Mouse (Mus musculus) G1E (cell line): ENCODE results near the gene Skap1. TPM values are rescaled to one million over a fixed set of nuclear protein-coding genes. Genes with fewer than 3 reads are reported as not detected.
"Not testable (repeated sequence)": the region's sequence is repeated elsewhere in the genome, so short reads cannot be mapped to it uniquely, and the experiment has no call there.

Experiments used
- ATAC-seq: 2 replicates; pipeline ENCODE4 v1.8.0; 2016; ENCODE audit warnings: mild to moderate bottlenecking; ENCODE audit not compliant: insufficient number of reproducible peaks, poor library complexity, low FRiP score, severe bottlenecking; ENCODE audit errors: extremely low read depth
- DNase-seq: peaks from one replicate; pipeline ENCODE4 v3.0.0; 2012; ENCODE audit warnings: low spot score
- H3K27me3 ChIP-seq: 2 replicates; pipeline ENCODE4 v1.6.1; 2012; ENCODE audit warnings: mild to moderate bottlenecking, low read length, inconsistent platforms; ENCODE audit not compliant: insufficient read depth
- H3K36me3 ChIP-seq: replicated peaks from 2 replicates; pipeline ENCODE3; 2012; ENCODE audit warnings: mild to moderate bottlenecking, inconsistent platforms
- H3K4me1 ChIP-seq: 2 replicates; pipeline ENCODE4 v1.6.1; 2012; ENCODE audit warnings: low read depth, low read length, inconsistent platforms, mixed read lengths; ENCODE audit not compliant: insufficient read depth
- H3K4me3 ChIP-seq: 2 replicates; pipeline ENCODE4 v1.5.1; 2012; ENCODE audit warnings: low read depth, mild to moderate bottlenecking, inconsistent platforms, low read length, moderate library complexity, mixed read lengths
- H3K9me3 ChIP-seq: replicated peaks from 2 replicates; pipeline ENCODE4 v1.6.1; 2012; ENCODE audit warnings: inconsistent platforms
- CTCF ChIP-seq: IDR thresholded peaks from 2 replicates; pipeline ENCODE4 v1.5.1; 2012; ENCODE audit warnings: low read depth, low read length, inconsistent platforms, mixed read lengths
- GATA1 ChIP-seq: IDR thresholded peaks from 2 replicates; pipeline ENCODE4 v1.6.1; 2012; ENCODE audit warnings: borderline replicate concordance, low read length, inconsistent platforms, mixed read lengths
- GATA2 ChIP-seq: IDR thresholded peaks from 2 replicates; pipeline ENCODE4 v1.6.1; 2012; ENCODE audit warnings: low read depth, low read length, inconsistent platforms, borderline replicate concordance
- POLR2AphosphoS5 ChIP-seq: IDR thresholded peaks from 2 replicates; pipeline ENCODE4 v1.6.1; 2012; ENCODE audit warnings: low read depth, low read length, inconsistent platforms; ENCODE audit not compliant: insufficient replicate concordance
- TAL1 ChIP-seq: conservative IDR thresholded peaks from 2 replicates; pipeline ENCODE4 v1.6.1; 2012; ENCODE audit warnings: low read depth, low read length, inconsistent platforms, mixed read lengths
- polyA plus RNA-seq: library from polyadenylated mRNA; stranded (reverse); fragments of >175 nt; gene quantifications from 2 replicates; pipeline ENCODE4 v1.2.3, GENCODE M21; 2012
- total RNA-seq, 2 experiments: library from RNA; stranded (forward) in 1 of 2; stranded (reverse) in 1 of 2; fragments of 200-1000 nt in 1 of 2; fragments of >200 nt in 1 of 2; fragmentation: Nextera tagmentation in 1 of 2; gene quantifications; 2 replicates each; pipeline ENCODE4 v1.2.3; 2014 to 2017

Gene Skap1
- total and polyA plus RNA-seq, 3 experiments, result 0.55 TPM; not detected in 2

- no peak for ATAC-seq
- peaks cover 56% of the 10 kb centered on the region for H3K36me3 ChIP-seq
- peaks cover 17% of the 10 kb centered on the region for H3K4me1 ChIP-seq
- no peak for TF ChIP-seq POLR2AphosphoS5
- no peak for TF ChIP-seq GATA1
- no peak for TF ChIP-seq CTCF
- TF ChIP-seq GATA2, result no peak
- no peak for TF ChIP-seq TAL1
- DNase-seq, result no peak
- no peaks in the 10 kb centered on the region for H3K9me3 ChIP-seq
- no peaks in the 10 kb centered on the region for H3K27me3 ChIP-seq
- H3K4me3 ChIP-seq, result no peak overlapping the region
These were observed 310.7 kb downstream of the Skap1 start for GRCm38 (mm10) chr11:96775063-96775462.

DNA sequence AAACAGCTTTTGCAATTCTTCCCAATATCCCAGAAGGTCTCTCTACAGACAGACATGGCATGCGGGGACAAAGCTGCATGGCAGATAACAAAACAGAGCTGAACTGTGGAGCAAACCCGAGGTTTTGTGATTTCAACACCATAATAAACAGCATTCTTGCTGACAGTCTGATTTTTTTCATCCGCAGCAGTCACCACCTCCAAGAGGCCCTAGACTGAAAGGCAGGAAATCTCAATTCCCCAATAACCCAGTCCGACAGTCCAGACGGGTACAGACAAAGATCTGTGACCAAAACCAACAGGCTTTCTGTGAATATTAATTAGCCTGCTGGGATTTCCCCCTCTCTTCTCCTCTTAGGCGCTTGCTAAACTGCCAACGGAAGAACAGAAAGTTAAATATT is 311.3 kb downstream of the Skap1 start:
- ATAC-seq (no peak), DNase-seq (no peak)
- H3K9me3 ChIP-seq, result no peaks in the 10 kb centered on the region
- H3K4me1 ChIP-seq, result peaks cover 17% of the 10 kb centered on the region
- no peaks in the 10 kb centered on the region for H3K27me3 ChIP-seq
- H3K4me3 ChIP-seq, result no peak overlapping the region
- peaks cover 50% of the 10 kb centered on the region for H3K36me3 ChIP-seq
- TF ChIP-seq GATA1 (no peak), CTCF (no peak), GATA2 (no peak), TAL1 (no peak), POLR2AphosphoS5 (no peak)

GRCm38 (mm10) chr11:96776068-96776467 is 311.7 kb downstream of the Skap1 start:
- DNase-seq (no peak), ATAC-seq (no peak)
- no peaks in the 10 kb centered on the region for H3K9me3 ChIP-seq
- peaks cover 46% of the 10 kb centered on the region for H3K36me3 ChIP-seq
- peak overlapping the region; percentile 89; the same call in 1 of the 2 replicates for H3K4me3 ChIP-seq
- H3K4me1 ChIP-seq, result peaks cover 17% of the 10 kb centered on the region
- no peaks in the 10 kb centered on the region for H3K27me3 ChIP-seq
- TF ChIP-seq POLR2AphosphoS5 (no peak), GATA2 (no peak), GATA1 (no peak)

- Histone ChIP-seq H3K4me1 (peaks cover 19% of the 10 kb centered on the region), H3K36me3 (peaks cover 34% of the 10 kb centered on the region), H3K4me3 (peak within 1 kb of the TSS; percentile 89), H3K9me3 (no peaks in the 10 kb centered on the region), H3K27me3 (no peaks in the 10 kb centered on the region)
- DNase-seq, result peak; percentile 97
- no peak for TF ChIP-seq CTCF
- no peak for TF ChIP-seq GATA1
- no peak for TF ChIP-seq POLR2AphosphoS5
- TF ChIP-seq TAL1, result no peak
- no peak for TF ChIP-seq GATA2
- peak; percentile 95 for ATAC-seq
These were observed 312.9 kb downstream of the Skap1 start, which contains the start of gene Snx11 for GRCm38 (mm10) chr11:96776968-96777962. TSS of gene Snx11 (minus strand) at chr11:96777559.

DNA sequence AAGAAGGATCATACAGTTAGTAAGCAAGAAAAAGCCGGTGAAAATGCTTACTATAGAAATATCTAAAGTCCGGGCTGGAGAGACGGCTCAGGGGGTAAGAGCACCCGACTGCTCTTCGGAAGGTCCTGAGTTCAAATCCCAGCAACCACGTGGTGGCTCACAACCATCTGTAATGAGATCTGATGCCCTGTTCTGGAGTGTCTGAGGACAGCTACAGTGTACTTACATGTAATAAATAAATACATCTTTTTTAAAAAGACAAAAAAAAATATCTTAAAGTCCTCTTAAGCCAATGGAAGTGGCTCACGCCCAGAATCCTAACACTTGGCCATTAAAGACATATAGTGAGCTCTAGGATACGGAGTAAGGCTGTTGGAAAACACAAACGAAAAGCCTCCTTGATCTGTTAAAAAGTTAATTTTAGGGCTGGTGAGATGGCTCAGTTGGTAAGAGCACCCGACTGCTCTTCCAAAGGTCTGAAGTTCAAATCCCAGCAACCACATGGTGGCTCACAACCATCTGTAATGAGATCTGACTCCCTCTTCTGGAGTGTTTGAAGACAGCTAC is 313.8 kb downstream of the Skap1 start:
- not testable (repeated sequence) for ATAC-seq, DNase-seq, H3K27me3 ChIP-seq, H3K9me3 ChIP-seq
- Histone ChIP-seq H3K4me3 (peak overlapping the region; percentile 89), H3K4me1 (peaks cover 19% of the 10 kb centered on the region), H3K36me3 (peaks cover 25% of the 10 kb centered on the region)

- Histone ChIP-seq H3K27me3 (no peaks in the 10 kb centered on the region), H3K9me3 (no peaks in the 10 kb centered on the region), H3K4me3 (no peak overlapping the region), H3K36me3 (peaks cover 6% of the 10 kb centered on the region), H3K4me1 (peaks cover 15% of the 10 kb centered on the region)
- TF ChIP-seq GATA1 (no peak), CTCF (no peak), GATA2 (no peak), POLR2AphosphoS5 (no peak), TAL1 (no peak)
- no peak for ATAC-seq
- DNase-seq, result no peak
These were observed 315.9 kb downstream of the Skap1 start for GRCm38 (mm10) chr11:96780306-96780705.

- DNase-seq, result no peak
- peaks cover under 1% of the 10 kb centered on the region for H3K36me3 ChIP-seq
- H3K4me1 ChIP-seq, result peaks cover 11% of the 10 kb centered on the region
- no peaks in the 10 kb centered on the region for H3K9me3 ChIP-seq
- no peak overlapping the region for H3K4me3 ChIP-seq
- no peaks in the 10 kb centered on the region for H3K27me3 ChIP-seq
- no peak for ATAC-seq
- no peak for TF ChIP-seq POLR2AphosphoS5
- TF ChIP-seq GATA1, result no peak
- no peak for TF ChIP-seq GATA2
- no peak for TF ChIP-seq CTCF
- TF ChIP-seq TAL1, result no peak
These were observed 317.0 kb downstream of the Skap1 start for GRCm38 (mm10) chr11:96781425-96781824.
